Mouse (Mus musculus) CH12.LX (cell line): ENCODE measurements around the gene Zfp810. TPM values are rescaled to one million over a fixed set of nuclear protein-coding genes. Genes with fewer than 3 reads are reported as not detected.

Source experiments
- DNase-seq: peaks from one replicate; pipeline ENCODE4 v3.0.0-alpha.2; 2013; ENCODE audit errors: extremely low read depth
- H3K27ac ChIP-seq: 2 replicates; pipeline ENCODE4 v1.5.1; 2012; ENCODE audit warnings: low read depth, mild to moderate bottlenecking, control low read depth, moderate library complexity; ENCODE audit not compliant: insufficient read depth
- H3K27me3 ChIP-seq: replicated peaks from 2 replicates; pipeline ENCODE3; 2012; ENCODE audit warnings: inconsistent platforms
- H3K36me3 ChIP-seq, 2 experiments: replicated peaks in 1 of 2; 2 replicates each; pipeline versions ENCODE3 to v1.6.1; 2012; ENCODE audit warnings: inconsistent platforms in 1 of 2, low read length in 1 of 2, mild to moderate bottlenecking in 1 of 2, mixed read lengths in 1 of 2, moderate library complexity in 1 of 2; ENCODE audit not compliant: control insufficient read depth in 1 of 2, insufficient read depth in 1 of 2
- H3K4me1 ChIP-seq, 2 experiments: 2 replicates each; pipeline ENCODE4 v1.6.1; 2012; ENCODE audit warnings: inconsistent platforms in 1 of 2, moderate library complexity in 1 of 2; ENCODE audit not compliant: insufficient read depth in 2 of 2, control insufficient read depth in 1 of 2
- H3K4me2 ChIP-seq: 2 replicates; pipeline ENCODE4 v1.6.1; 2012; ENCODE audit warnings: low read depth, mild to moderate bottlenecking, control low read depth; ENCODE audit not compliant: poor library complexity, insufficient read depth, severe bottlenecking
- H3K4me3 ChIP-seq, 3 experiments: fragments of 150-350 bp in 1 of 3; sonication (generic) in 1 of 3; replicated peaks in 1 of 3; 2 replicates each; pipeline versions ENCODE3 to v1.5.1; 2011 to 2012; ENCODE audit warnings: low read depth in 2 of 3, low read length in 2 of 3, mild to moderate bottlenecking in 2 of 3, moderate library complexity in 2 of 3, control low read depth in 1 of 3, improper control_type of control experiment in 1 of 3, inconsistent platforms in 1 of 3, mixed read lengths in 1 of 3; ENCODE audit not compliant: poor library complexity in 1 of 3
- H3K79me2 ChIP-seq: replicated peaks from 2 replicates; pipeline ENCODE4 v1.6.1; 2012; ENCODE audit warnings: mild to moderate bottlenecking, moderate library complexity; ENCODE audit not compliant: control insufficient read depth, poor library complexity, insufficient read depth, severe bottlenecking; ENCODE audit errors: extremely low read depth
- H3K9ac ChIP-seq: 2 replicates; pipeline ENCODE4 v1.6.1; 2012; ENCODE audit warnings: low read depth, mild to moderate bottlenecking, control low read depth, moderate library complexity; ENCODE audit not compliant: insufficient read depth
- H3K9me3 ChIP-seq: replicated peaks from 2 replicates; pipeline ENCODE3; 2012; ENCODE audit warnings: low read length, inconsistent platforms, mixed read lengths
- CHD1 ChIP-seq: IDR thresholded peaks from 2 replicates; pipeline ENCODE4 v1.6.1; 2012; ENCODE audit warnings: low read depth, low read length, improper control_type of control experiment, inconsistent platforms
- CHD2 ChIP-seq: IDR thresholded peaks from 2 replicates; pipeline ENCODE4 v1.6.1; 2011; ENCODE audit warnings: low read length, improper control_type of control experiment
- GABPA ChIP-seq: IDR thresholded peaks from 2 replicates; pipeline ENCODE4 v1.6.1; 2012; ENCODE audit warnings: low read depth, low read length, improper control_type of control experiment, inconsistent platforms; ENCODE audit not compliant: insufficient replicate concordance
- KAT2A ChIP-seq: IDR thresholded peaks from 2 replicates; pipeline ENCODE4 v1.6.1; 2012; ENCODE audit warnings: low read length, improper control_type of control experiment, inconsistent platforms; ENCODE audit not compliant: insufficient replicate concordance
- MAFK ChIP-seq: IDR thresholded peaks from 2 replicates; pipeline ENCODE4 v1.6.1; 2011; ENCODE audit warnings: low read length, improper control_type of control experiment; ENCODE audit not compliant: insufficient replicate concordance
- MAX ChIP-seq: IDR thresholded peaks from 2 replicates; pipeline ENCODE4 v1.6.1; 2011; ENCODE audit warnings: low read length, improper control_type of control experiment
- MAZ ChIP-seq: IDR thresholded peaks from 2 replicates; pipeline ENCODE4 v1.6.1; 2012; ENCODE audit warnings: low read depth, mild to moderate bottlenecking, inconsistent platforms, low read length, improper control_type of control experiment, moderate library complexity
- MEF2A ChIP-seq: IDR thresholded peaks from 2 replicates; pipeline ENCODE4 v1.6.1; 2014; ENCODE audit warnings: low read depth, mild to moderate bottlenecking, inconsistent platforms, low read length, improper control_type of control experiment, borderline replicate concordance
- TBP ChIP-seq: conservative IDR thresholded peaks from 2 replicates; pipeline ENCODE4 v1.6.1; 2011; ENCODE audit warnings: low read depth, low read length, improper control_type of control experiment
- TCF12 ChIP-seq: IDR thresholded peaks from 2 replicates; pipeline ENCODE4 v1.6.1; 2014; ENCODE audit warnings: low read depth, mild to moderate bottlenecking, inconsistent platforms, low read length, improper control_type of control experiment
- UBTF ChIP-seq: IDR thresholded peaks from 2 replicates; pipeline ENCODE4 v1.6.1; 2012; ENCODE audit warnings: low read depth, mild to moderate bottlenecking, inconsistent platforms, low read length, improper control_type of control experiment, moderate library complexity
- ZNF384 ChIP-seq: IDR thresholded peaks from 2 replicates; pipeline ENCODE4 v1.6.1; 2012; ENCODE audit warnings: low read depth, low read length, improper control_type of control experiment, inconsistent platforms
- dilution Hi-C: fragments of 300-500 bp; cut with MboI; formaldehyde crosslinking; loops from 2 replicates; pipeline ENCODE4 v1.14.3; 2020; ENCODE audit warnings: low sequenced_read_pairs; ENCODE audit not compliant: extremely low pct_unique_long_range_greater_than_20kb, extremely low pct_ligation_motif_present
- in situ Hi-C: fragments of 300-500 bp; cut with MboI; formaldehyde crosslinking; loops from 3 replicates; pipeline ENCODE4 v1.14.3; 2019; ENCODE audit warnings: low sequenced_read_pairs, low pct_ligation_motif_present, low pct_unique_long_range_greater_than_20kb, mixed read lengths
- polyA plus RNA-seq: library from polyadenylated mRNA; unstranded; fragments of >175 nt; gene quantifications from 2 replicates; pipeline ENCODE4 v1.2.1, GENCODE M21; 2012; ENCODE audit warnings: low read depth; ENCODE audit not compliant: insufficient read length
- total RNA-seq, 2 experiments: library from RNA; depleted of rRNA; stranded (reverse); fragments of 300-350 nt in 1 of 2; fragments of >200 nt in 1 of 2; gene quantifications; 2 replicates each; pipeline ENCODE4 v1.2.3; 2012 to 2014

The Zfp810 gene
- total and polyA plus RNA-seq, 3 experiments = 4.3 to 7.5 (median 7.2) TPM

DNA sequence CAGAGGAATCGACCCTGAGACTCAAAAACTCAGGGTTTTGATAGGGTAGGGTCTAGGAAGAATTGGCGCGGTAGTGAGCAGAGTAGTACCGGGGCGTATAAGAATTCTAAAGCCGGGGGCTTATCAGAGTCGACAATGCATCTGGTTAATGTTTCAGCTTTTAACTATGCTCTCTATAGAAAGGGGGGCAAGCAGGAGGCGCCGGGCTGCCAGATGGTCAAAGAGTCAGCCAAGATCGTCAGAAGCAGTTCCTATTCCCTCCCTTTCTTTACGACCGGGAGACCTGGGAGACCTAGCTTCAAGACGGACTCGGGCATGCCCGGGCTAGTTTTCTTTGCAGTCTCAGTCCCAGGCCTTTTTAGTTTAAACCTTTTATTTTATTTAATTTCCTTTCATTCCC, 80.6 kb downstream of the Zfp810 start:
- H3K27me3 ChIP-seq = no peaks in the 10 kb centered on the region
- no peak overlapping the region for H3K27ac ChIP-seq
- in situ Hi-C loops (loop anchor here (5.0 kb wide), 1 partner anchor 80 kb away; the partner anchor contains the start of gene Zfp810), dilution Hi-C loops (no loop called here)
- H3K4me3 ChIP-seq = no peak overlapping the region
- no peaks in the 10 kb centered on the region for H3K9me3 ChIP-seq
- no peaks in the 10 kb centered on the region for H3K4me1 ChIP-seq
- peaks cover 11% of the 10 kb centered on the region for H3K79me2 ChIP-seq
- TF ChIP-seq CHD1 (no peak), MAX (no peak), ZNF384 (no peak), CHD2 (no peak), UBTF (no peak), KAT2A (no peak), MAZ (no peak), TBP (no peak), MEF2A (no peak), MAFK (no peak), GABPA (no peak), TCF12 (no peak)
- peaks cover 0 to 12% of the 10 kb centered on the region in 2 experiments for H3K36me3 ChIP-seq
- H3K9ac ChIP-seq = no peak overlapping the region
- H3K4me2 ChIP-seq = no peak overlapping the region
- DNase-seq = no peak

Other genes starting within 250 kb of the Zfp810 start
- gene Gm49318, start 236.4 kb downstream of the Zfp810 start, total RNA-seq (2012; rRNA removed) = not detected in 2 replicates
- not detected in 2 replicates for gene Gm49318, start 236.4 kb downstream of the Zfp810 start, total RNA-seq (2014; rRNA removed)
- gene Gm49318, start 236.4 kb downstream of the Zfp810 start, polyA plus RNA-seq = not detected in 2 replicates
- 8.9 and 9.0 TPM in 2 replicates for gene Zfp653, start 236.3 kb downstream of the Zfp810 start, total RNA-seq (2012; rRNA removed)
- gene Zfp653, start 236.3 kb downstream of the Zfp810 start, total RNA-seq (2014; rRNA removed) = 9.3 and 10.4 TPM in 2 replicates
- 10.1 and 11.4 TPM in 2 replicates for gene Zfp653, start 236.3 kb downstream of the Zfp810 start, polyA plus RNA-seq
- gene Ecsit, start 222.2 kb downstream of the Zfp810 start, total RNA-seq (2012; rRNA removed) = 57.1 and 59.4 TPM in 2 replicates
- gene Ecsit, start 222.2 kb downstream of the Zfp810 start, total RNA-seq (2014; rRNA removed) = 37.7 and 38.7 TPM in 2 replicates
- gene Ecsit, start 222.2 kb downstream of the Zfp810 start, polyA plus RNA-seq = 45.2 and 48.5 TPM in 2 replicates
- not detected in 2 replicates for gene Cnn1, start 208.4 kb downstream of the Zfp810 start, total RNA-seq (2012; rRNA removed)
- gene Cnn1, start 208.4 kb downstream of the Zfp810 start, total RNA-seq (2014; rRNA removed) = not detected in 2 replicates
- gene Cnn1, start 208.4 kb downstream of the Zfp810 start, polyA plus RNA-seq = not detected in 2 replicates
- 111 and 148 TPM in 2 replicates for gene Elof1, start 190.5 kb downstream of the Zfp810 start, total RNA-seq (2012; rRNA removed)
- gene Elof1, start 190.5 kb downstream of the Zfp810 start, total RNA-seq (2014; rRNA removed) = 120 and 142 TPM in 2 replicates
- 96.9 and 107 TPM in 2 replicates for gene Elof1, start 190.5 kb downstream of the Zfp810 start, polyA plus RNA-seq
- 0.29 and 0.34 TPM in 2 replicates for gene Acp5, start 171.9 kb downstream of the Zfp810 start, total RNA-seq (2012; rRNA removed)
- gene Acp5, start 171.9 kb downstream of the Zfp810 start, total RNA-seq (2014; rRNA removed) = not detected in 2 replicates
- 0.30 TPM in 1 of 2 replicates, not detected in the other for gene Acp5, start 171.9 kb downstream of the Zfp810 start, polyA plus RNA-seq
- gene Pigyl, start 150.8 kb downstream of the Zfp810 start, total RNA-seq (2012; rRNA removed) = 22.4 and 24.9 TPM in 2 replicates
- gene Pigyl, start 150.8 kb downstream of the Zfp810 start, total RNA-seq (2014; rRNA removed) = 4.3 and 5.0 TPM in 2 replicates
- gene Pigyl, start 150.8 kb downstream of the Zfp810 start, polyA plus RNA-seq = 17.7 and 22.8 TPM in 2 replicates
- gene Zfp872, start 119.6 kb downstream of the Zfp810 start, total RNA-seq (2012; rRNA removed) = not detected in 2 replicates
- not detected in 2 replicates for gene Zfp872, start 119.6 kb downstream of the Zfp810 start, total RNA-seq (2014; rRNA removed)
- gene Zfp872, start 119.6 kb downstream of the Zfp810 start, polyA plus RNA-seq = not detected in 2 replicates
- 14.0 and 14.2 TPM in 2 replicates for gene Zfp809, start 81.9 kb downstream of the Zfp810 start, total RNA-seq (2012; rRNA removed)
- 11.4 and 13.9 TPM in 2 replicates for gene Zfp809, start 81.9 kb downstream of the Zfp810 start, total RNA-seq (2014; rRNA removed)
- gene Zfp809, start 81.9 kb downstream of the Zfp810 start, polyA plus RNA-seq = 23.8 and 24.1 TPM in 2 replicates
- gene Zfp599, start 47.8 kb downstream of the Zfp810 start, total RNA-seq (2012; rRNA removed) = 2.2 and 2.9 TPM in 2 replicates
- gene Zfp599, start 47.8 kb downstream of the Zfp810 start, total RNA-seq (2014; rRNA removed) = 2.3 and 2.4 TPM in 2 replicates
- 1.7 and 2.1 TPM in 2 replicates for gene Zfp599, start 47.8 kb downstream of the Zfp810 start, polyA plus RNA-seq
- 12.2 and 14.6 TPM in 2 replicates for gene Anln, start 81.5 kb upstream of the Zfp810 start, total RNA-seq (2012; rRNA removed)
- gene Anln, start 81.5 kb upstream of the Zfp810 start, total RNA-seq (2014; rRNA removed) = 15.7 and 16.2 TPM in 2 replicates
- 12.3 and 14.9 TPM in 2 replicates for gene Anln, start 81.5 kb upstream of the Zfp810 start, polyA plus RNA-seq
- 0.46 and 0.93 TPM in 2 replicates for gene 9530077C05Rik, start 103.9 kb upstream of the Zfp810 start, total RNA-seq (2012; rRNA removed)
- 0.71 and 0.78 TPM in 2 replicates for gene 9530077C05Rik, start 103.9 kb upstream of the Zfp810 start, total RNA-seq (2014; rRNA removed)
- gene 9530077C05Rik, start 103.9 kb upstream of the Zfp810 start, polyA plus RNA-seq = 0.27 and 1.4 TPM in 2 replicates
- gene Gm17545, start 146.6 kb upstream of the Zfp810 start, total RNA-seq (2012; rRNA removed) = not detected in 2 replicates
- gene Gm17545, start 146.6 kb upstream of the Zfp810 start, total RNA-seq (2014; rRNA removed) = not detected in 2 replicates
- gene Gm17545, start 146.6 kb upstream of the Zfp810 start, polyA plus RNA-seq = not detected in 2 replicates
- 75.5 and 86.9 TPM in 2 replicates for gene Rp9, start 162.1 kb upstream of the Zfp810 start, total RNA-seq (2012; rRNA removed)
- gene Rp9, start 162.1 kb upstream of the Zfp810 start, total RNA-seq (2014; rRNA removed) = 64.2 and 82.1 TPM in 2 replicates
- gene Rp9, start 162.1 kb upstream of the Zfp810 start, polyA plus RNA-seq = 75.9 and 85.0 TPM in 2 replicates
- 8.1 and 9.1 TPM in 2 replicates for gene Bbs9, start 168.1 kb upstream of the Zfp810 start, total RNA-seq (2012; rRNA removed)
- gene Bbs9, start 168.1 kb upstream of the Zfp810 start, total RNA-seq (2014; rRNA removed) = 7.8 and 8.5 TPM in 2 replicates
- gene Bbs9, start 168.1 kb upstream of the Zfp810 start, polyA plus RNA-seq = 6.9 and 8.5 TPM in 2 replicates